Mouse (Mus musculus): ENCODE data around the gene Sh3d21. TPM values are rescaled to one million over a fixed set of nuclear protein-coding genes. Genes with fewer than 3 reads are reported as not detected.

The Sh3d21 gene
- polyA plus RNA-seq, 1 experiment, result not detected

DNA sequence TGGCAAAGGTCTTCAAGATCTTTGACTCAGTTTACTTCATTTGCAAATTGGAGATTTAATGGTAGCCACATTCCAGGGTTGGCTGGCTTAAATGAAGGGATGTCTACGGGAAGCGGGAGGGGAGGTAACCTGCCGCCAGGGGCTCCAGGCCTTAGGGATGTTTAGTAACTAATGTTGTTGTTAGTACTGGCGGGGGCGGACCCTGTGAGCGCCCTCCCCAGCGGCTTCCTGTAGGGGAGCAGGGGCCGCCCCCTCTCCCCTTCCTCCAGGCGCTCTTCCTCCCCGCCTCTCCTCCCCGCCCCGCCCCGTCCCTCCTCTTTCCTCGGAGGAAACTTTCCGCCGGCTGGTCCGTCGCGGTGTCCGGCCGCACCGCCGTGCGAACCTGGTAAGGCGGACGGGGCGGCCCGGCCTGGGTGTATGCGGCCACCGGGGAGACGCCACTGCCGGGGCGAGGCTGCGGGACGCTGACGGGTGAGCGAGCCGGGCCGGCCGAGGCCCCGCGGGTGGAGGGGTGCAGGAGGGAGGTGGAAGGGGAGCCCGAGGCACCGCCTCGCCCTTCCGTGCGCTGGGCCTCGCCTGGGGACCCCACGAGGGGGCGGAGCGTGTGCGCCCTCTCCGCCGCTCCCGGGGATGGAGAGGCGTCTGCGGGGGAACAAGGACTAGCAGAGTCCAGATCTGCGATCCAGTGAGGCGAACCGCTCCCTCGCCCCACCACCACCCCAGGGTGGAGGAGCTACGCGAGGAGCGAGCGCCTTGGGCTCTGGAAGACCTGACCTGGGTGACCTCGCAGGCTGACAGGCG, 14.9 kb downstream of the Sh3d21 start:
- Histone ChIP-seq H3K4me3 (replicated peaks; ENCODE audit: control insufficient read depth, low read depth, low read length) (peak overlapping the region; percentile 65), H3K4me1 (ENCODE audit: control insufficient read depth, insufficient read depth, low read length) (0 out of 2 replicates have a peak, but pooled peaks cover 2% of the 10 kb centered on the region), H3K27ac (ENCODE audit: control insufficient read depth, insufficient read depth, low read depth, low read length, poor library complexity) (peak overlapping the region; percentile 20; the same call in 1 of the 2 replicates)
- WGBS, result 2% methylated on average over 67 of the region's 67 CpGs
- TF ChIP-seq POLR2A (IDR thresholded peaks at IDR 0.05; ENCODE audit: borderline replicate concordance, control insufficient read depth, low read depth, low read length) (no peak; the same call in 1 of the 2 replicates), CTCF (IDR thresholded peaks at IDR 0.05; ENCODE audit: control insufficient read depth, insufficient read depth, low read length) (no peak)

DNA sequence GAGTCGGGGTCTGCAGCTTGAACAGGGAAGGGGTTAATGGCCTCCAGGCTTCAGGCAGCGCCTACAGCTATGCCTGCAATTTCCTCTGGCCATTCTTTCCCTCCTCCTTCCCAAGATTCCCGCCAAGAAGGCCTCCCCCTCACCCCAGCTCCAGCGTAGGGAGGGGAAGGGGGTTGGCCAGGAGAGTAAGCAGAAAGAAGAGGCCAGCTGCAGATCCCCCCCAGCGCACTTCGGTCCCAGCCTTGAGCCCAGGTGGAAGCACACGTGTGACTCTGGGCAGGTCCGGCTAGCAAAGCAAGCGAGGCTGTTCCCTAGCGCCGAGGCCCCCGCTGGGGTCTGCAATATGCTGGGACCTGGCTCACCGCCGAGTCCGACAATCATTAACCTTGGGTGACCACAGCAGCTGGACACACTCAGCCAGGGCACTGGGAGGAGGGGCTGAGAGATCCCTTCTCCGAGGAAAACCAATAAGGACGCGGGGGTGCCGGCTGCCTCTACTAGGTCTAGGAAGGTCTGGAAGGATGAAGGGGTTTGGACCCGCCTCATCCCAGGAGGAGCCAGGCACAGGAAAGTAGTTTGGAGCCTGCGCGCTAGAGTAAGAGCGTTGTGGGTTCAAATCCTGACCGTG, 15.6 kb downstream of the Sh3d21 start, which contains the start of gene Eva1b:
TSS of gene Eva1b (plus strand) at position 212 of the 628 bp plus-strand sequence.
- H3K4me1 ChIP-seq (ENCODE audit: control insufficient read depth, insufficient read depth, low read length), result 0 out of 2 replicates have a peak, but pooled peaks cover 2% of the 10 kb centered on the region
- peak within 1 kb of the TSS; percentile 65 for H3K4me3 ChIP-seq (replicated peaks; ENCODE audit: control insufficient read depth, low read depth, low read length)
- TF ChIP-seq POLR2A (IDR thresholded peaks at IDR 0.05; ENCODE audit: borderline replicate concordance, control insufficient read depth, low read depth, low read length) (no peak), CTCF (IDR thresholded peaks at IDR 0.05; ENCODE audit: control insufficient read depth, insufficient read depth, low read length) (no peak)
- H3K27ac ChIP-seq (ENCODE audit: control insufficient read depth, insufficient read depth, low read depth, low read length, poor library complexity), result peak within 1 kb of the TSS; percentile 20; the same call in 1 of the 2 replicates
- WGBS, result 46% methylated on average over 24 of the region's 24 CpGs

DNA sequence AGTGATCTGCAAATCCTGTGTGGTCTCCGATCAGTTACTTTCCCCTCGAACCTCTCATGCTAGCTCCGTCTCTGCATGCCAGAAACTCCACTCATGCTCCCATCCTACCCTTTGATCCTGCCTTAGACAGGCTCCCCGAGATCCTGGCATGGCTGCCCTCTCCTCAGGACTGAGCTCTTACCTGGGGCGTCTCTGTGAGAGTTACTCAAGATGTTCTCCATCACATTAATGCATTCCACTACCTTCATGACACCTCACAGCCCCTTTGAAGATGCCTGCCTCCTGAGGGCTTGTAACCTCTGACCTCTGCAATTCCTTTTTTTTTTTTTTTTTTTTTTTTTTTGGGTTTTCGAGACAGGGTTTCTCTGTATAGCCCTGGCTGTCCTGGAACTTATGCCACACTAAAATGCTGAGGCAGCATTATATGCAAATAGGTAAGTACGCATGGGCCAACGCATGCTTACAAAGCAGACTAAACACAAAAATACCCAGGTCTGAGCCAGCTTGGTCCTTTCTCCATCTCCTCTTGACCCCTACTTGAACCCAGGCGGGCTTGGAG, 16.2 kb downstream of the Sh3d21 start:
- TF ChIP-seq CTCF (IDR thresholded peaks at IDR 0.05; ENCODE audit: control insufficient read depth, insufficient read depth, low read length) (no peak), POLR2A (IDR thresholded peaks at IDR 0.05; ENCODE audit: borderline replicate concordance, control insufficient read depth, low read depth, low read length) (no peak)
- no peak overlapping the region for H3K27ac ChIP-seq (ENCODE audit: control insufficient read depth, insufficient read depth, low read depth, low read length, poor library complexity)
- 0 out of 2 replicates have a peak, but pooled peaks cover 2% of the 10 kb centered on the region for H3K4me1 ChIP-seq (ENCODE audit: control insufficient read depth, insufficient read depth, low read length)
- WGBS, result 79% methylated on average over 9 of the region's 9 CpGs
- no peak overlapping the region for H3K4me3 ChIP-seq (replicated peaks; ENCODE audit: control insufficient read depth, low read depth, low read length)

- H3K4me1 ChIP-seq (ENCODE audit: control insufficient read depth, insufficient read depth, low read length), result 0 out of 2 replicates have a peak, but pooled peaks cover 2% of the 10 kb centered on the region
- no peak for TF ChIP-seq POLR2A (IDR thresholded peaks at IDR 0.05; ENCODE audit: borderline replicate concordance, control insufficient read depth, low read depth, low read length)
- TF ChIP-seq CTCF (IDR thresholded peaks at IDR 0.05; ENCODE audit: control insufficient read depth, insufficient read depth, low read length), result no peak
- no peak overlapping the region for H3K4me3 ChIP-seq (replicated peaks; ENCODE audit: control insufficient read depth, low read depth, low read length)
- WGBS, result 72% methylated on average over 4 of the region's 4 CpGs
- no peak overlapping the region for H3K27ac ChIP-seq (ENCODE audit: control insufficient read depth, insufficient read depth, low read depth, low read length, poor library complexity)
These were observed 17.9 kb downstream of the Sh3d21 start for GRCm38 (mm10) chr4:126145396-126145795.

DNA sequence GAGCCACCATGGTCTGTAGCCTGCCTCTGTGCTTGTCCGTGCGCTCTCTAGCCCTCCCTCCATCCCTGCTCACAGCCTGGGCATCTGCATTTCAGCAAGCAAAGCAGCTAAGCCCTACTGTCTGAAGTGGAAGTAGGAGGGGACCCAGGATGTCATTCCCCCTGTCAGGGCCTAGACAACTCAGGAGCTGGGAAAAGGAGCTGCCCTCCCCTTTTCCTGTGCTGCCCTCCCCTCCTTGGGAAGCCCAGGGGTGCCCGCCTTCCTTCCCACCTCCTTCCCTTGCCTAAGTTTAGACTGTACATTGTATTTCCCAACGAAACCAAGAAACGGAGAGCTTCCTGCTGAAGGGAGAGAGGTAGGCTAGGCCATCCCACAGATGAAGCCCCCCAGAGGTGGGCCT, 22.3 kb downstream of the Sh3d21 start:
- H3K4me1 ChIP-seq (ENCODE audit: control insufficient read depth, insufficient read depth, low read length), result no peaks in the 10 kb centered on the region
- TF ChIP-seq CTCF (IDR thresholded peaks at IDR 0.05; ENCODE audit: control insufficient read depth, insufficient read depth, low read length) (no peak), POLR2A (IDR thresholded peaks at IDR 0.05; ENCODE audit: borderline replicate concordance, control insufficient read depth, low read depth, low read length) (no peak)
- no peak overlapping the region for H3K27ac ChIP-seq (ENCODE audit: control insufficient read depth, insufficient read depth, low read depth, low read length, poor library complexity)
- H3K4me3 ChIP-seq (replicated peaks; ENCODE audit: control insufficient read depth, low read depth, low read length), result no peak overlapping the region
- WGBS, result 79% methylated on average over 5 of the region's 5 CpGs

GRCm38 (mm10) chr4:126137773-126138172, 25.5 kb downstream of the Sh3d21 start:
- TF ChIP-seq CTCF (IDR thresholded peaks at IDR 0.05; ENCODE audit: control insufficient read depth, insufficient read depth, low read length) (no peak), POLR2A (IDR thresholded peaks at IDR 0.05; ENCODE audit: borderline replicate concordance, control insufficient read depth, low read depth, low read length) (no peak)
- Histone ChIP-seq H3K4me3 (replicated peaks; ENCODE audit: control insufficient read depth, low read depth, low read length) (no peak overlapping the region), H3K4me1 (ENCODE audit: control insufficient read depth, insufficient read depth, low read length) (no peaks in the 10 kb centered on the region), H3K27ac (ENCODE audit: control insufficient read depth, insufficient read depth, low read depth, low read length, poor library complexity) (no peak overlapping the region)
- 77% methylated on average over 4 of the region's 4 CpGs for WGBS

- TF ChIP-seq CTCF (IDR thresholded peaks at IDR 0.05; ENCODE audit: control insufficient read depth, insufficient read depth, low read length) (no peak), POLR2A (IDR thresholded peaks at IDR 0.05; ENCODE audit: borderline replicate concordance, control insufficient read depth, low read depth, low read length) (no peak)
- Histone ChIP-seq H3K4me3 (replicated peaks; ENCODE audit: control insufficient read depth, low read depth, low read length) (no peak overlapping the region), H3K27ac (ENCODE audit: control insufficient read depth, insufficient read depth, low read depth, low read length, poor library complexity) (no peak overlapping the region), H3K4me1 (ENCODE audit: control insufficient read depth, insufficient read depth, low read length) (no peaks in the 10 kb centered on the region)
- WGBS, result 89% methylated on average over 4 of the region's 4 CpGs
These were observed 28.7 kb downstream of the Sh3d21 start for GRCm38 (mm10) chr4:126134639-126135038.

DNA sequence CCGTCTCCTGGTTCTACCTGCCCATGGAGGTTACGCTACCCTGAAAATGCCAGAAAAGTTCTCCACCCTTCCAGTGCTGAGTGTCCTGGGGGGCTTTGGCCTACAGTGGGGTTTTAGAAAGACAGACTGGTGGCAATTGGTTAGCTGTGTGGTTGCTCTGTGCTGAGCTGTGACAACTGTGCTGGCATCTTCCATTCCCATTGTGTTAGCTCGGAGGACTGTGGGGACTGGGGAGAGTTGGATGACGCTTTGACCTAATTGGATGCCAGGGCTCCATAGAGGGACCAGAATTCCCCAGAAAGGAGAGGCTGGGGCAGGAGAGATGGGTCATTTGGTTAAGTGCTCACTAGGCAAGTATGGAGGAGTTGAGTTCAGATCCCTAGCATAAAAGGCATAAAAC, 29.1 kb downstream of the Sh3d21 start:
- no peak overlapping the region for H3K4me3 ChIP-seq (replicated peaks; ENCODE audit: control insufficient read depth, low read depth, low read length)
- TF ChIP-seq POLR2A (IDR thresholded peaks at IDR 0.05; ENCODE audit: borderline replicate concordance, control insufficient read depth, low read depth, low read length) (no peak), CTCF (IDR thresholded peaks at IDR 0.05; ENCODE audit: control insufficient read depth, insufficient read depth, low read length) (no peak)
- H3K27ac ChIP-seq (ENCODE audit: control insufficient read depth, insufficient read depth, low read depth, low read length, poor library complexity), result no peak overlapping the region
- H3K4me1 ChIP-seq (ENCODE audit: control insufficient read depth, insufficient read depth, low read length), result no peaks in the 10 kb centered on the region
- WGBS, result 87% methylated on average over 4 of the region's 4 CpGs
